Mouse (Mus musculus) left cerebral cortex, adult 2 months (tissue): ENCODE data around the gene Col16a1. TPM values are rescaled to one million over a fixed set of nuclear protein-coding genes. Genes with fewer than 3 reads are reported as not detected.
A peak's percentile ranks its signal among the peaks of the same experiment; 100 is the strongest.

Experiments
- DNase-seq, 2 experiments: peaks; one replicate each; pipeline ENCODE4 v3.0.0; 2021 to 2022; ENCODE audit warnings: low spot score in 2 of 2, mixed read lengths in 1 of 2; ENCODE audit errors: extremely low spot score in 1 of 2
- H3K27ac ChIP-seq: fragments of 200-600 bp; 2 replicates; pipeline ENCODE4 v1.8.1; 2022
- H3K4me3 ChIP-seq: fragments of 200-600 bp; 2 replicates; pipeline ENCODE4 v1.8.1; 2022
- CTCF ChIP-seq: fragments of 200-600 bp; IDR thresholded peaks from 2 replicates; pipeline ENCODE4 v1.8.1; 2022; ENCODE audit warnings: antibody characterized with exemption, mild to moderate bottlenecking, moderate library complexity
- intact Hi-C: fragments of 180-260 bp; cut with DNase I; formaldehyde crosslinking; loops from one replicate; pipeline ENCODE4 v1.15.1; 2025
- total RNA-seq, 2 experiments: library from RNA; stranded (reverse); gene quantifications; 2 replicates each; pipeline ENCODE4 v1.2.3; 2021

The Col16a1 gene
- total RNA-seq, 2 experiments from 2014 or later, result 16.2 to 20.1 TPM

DNA sequence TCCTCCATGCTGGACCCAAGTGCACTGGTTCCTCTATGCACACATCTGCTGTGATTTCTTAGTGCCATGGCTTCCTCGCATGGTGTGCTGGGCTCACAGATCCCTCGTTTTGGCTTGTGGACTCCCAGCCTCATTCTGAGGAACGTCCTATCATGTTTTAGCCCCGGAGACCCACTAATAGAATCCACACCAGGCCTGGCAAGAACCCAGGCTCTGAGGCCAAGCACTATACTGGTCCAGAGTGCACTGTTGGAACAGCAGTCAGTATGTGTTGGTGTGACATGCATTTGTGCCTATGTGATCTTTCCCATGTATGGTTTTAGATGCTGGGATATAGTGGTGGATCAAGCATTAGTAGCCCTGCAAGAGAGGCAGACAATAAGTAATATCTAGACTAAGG, 25.7 kb downstream of the Col16a1 start:
- no peak for DNase-seq
- Histone ChIP-seq H3K27ac (no peak overlapping the region), H3K4me3 (no peak overlapping the region)
- intact Hi-C loops, result no loop called here
- TF ChIP-seq CTCF, result no peak

DNA sequence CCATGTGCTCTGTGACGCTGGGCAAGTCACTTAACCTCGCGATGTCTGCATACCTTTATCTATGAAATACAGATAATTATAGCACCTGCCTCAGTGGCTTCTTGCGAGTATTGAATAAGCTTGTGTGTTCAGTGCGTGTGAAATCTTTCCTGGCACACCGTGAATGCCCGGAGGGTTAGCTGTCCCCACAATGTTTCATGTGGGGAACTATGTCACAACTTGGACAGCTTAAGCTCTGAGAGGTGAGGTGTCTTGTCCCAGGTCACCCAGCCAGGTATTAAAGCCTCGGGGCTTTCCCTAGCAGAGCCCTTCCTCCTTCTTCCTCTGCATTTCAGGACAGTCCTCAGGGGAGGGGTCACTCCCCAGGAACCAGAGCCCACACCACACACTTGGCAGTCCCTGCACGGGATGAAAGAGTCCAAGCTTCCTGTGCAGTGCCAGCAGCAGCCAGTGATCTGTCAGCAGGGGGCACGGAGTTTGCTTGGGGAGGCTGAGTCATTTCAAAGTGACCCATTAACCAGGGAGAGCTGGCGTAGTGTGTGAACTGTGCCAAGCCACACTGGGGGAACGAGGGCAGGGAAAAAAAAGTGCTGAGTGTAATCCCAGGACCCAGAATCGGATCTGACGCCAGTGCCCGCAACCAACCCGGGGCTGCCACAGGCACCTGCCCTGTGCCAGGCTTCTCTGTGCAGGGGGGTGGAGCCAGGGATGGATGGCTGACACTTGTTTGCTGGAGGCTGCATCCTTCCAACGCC, 27.3 kb downstream of the Col16a1 start:
- intact Hi-C loops, result no loop called here
- peak in 1 of 2 experiments; percentile 36 for DNase-seq
- Histone ChIP-seq H3K4me3 (no peak overlapping the region), H3K27ac (no peak overlapping the region)
- no peak for TF ChIP-seq CTCF

DNA sequence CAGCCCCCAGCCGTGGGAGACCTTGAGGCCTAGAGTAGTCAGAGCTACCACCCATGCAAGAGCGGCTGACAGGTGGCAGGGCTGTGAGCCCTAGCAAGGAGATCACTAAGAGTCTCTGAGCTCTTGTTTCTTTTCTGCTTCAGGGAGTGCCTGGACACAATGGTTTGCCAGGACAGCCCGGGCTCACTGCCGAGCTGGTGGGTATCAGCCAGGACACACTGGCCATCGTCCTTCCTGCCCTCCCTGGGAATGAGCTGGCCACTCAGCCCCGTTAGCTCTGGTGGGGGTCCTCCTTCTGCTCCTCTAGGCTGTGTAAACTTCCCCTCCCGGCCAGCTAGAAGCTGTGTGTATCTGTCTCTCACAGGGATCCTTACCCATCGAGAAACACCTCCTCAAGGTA, 29.2 kb downstream of the Col16a1 start:
- TF ChIP-seq CTCF, result no peak
- Histone ChIP-seq H3K27ac (no peak overlapping the region), H3K4me3 (no peak overlapping the region)
- intact Hi-C loops, result no loop called here
- DNase-seq, result no peak

GRCm38 (mm10) chr4:130078816-130079485, 31.3 kb downstream of the Col16a1 start:
- peak overlapping the region; percentile 40; the same call in 1 of the 2 replicates for H3K27ac ChIP-seq
- intact Hi-C loops, result no loop called here
- no peak for TF ChIP-seq CTCF
- H3K4me3 ChIP-seq, result no peak overlapping the region
- peak in 1 of 2 experiments; percentile 46 for DNase-seq

DNA sequence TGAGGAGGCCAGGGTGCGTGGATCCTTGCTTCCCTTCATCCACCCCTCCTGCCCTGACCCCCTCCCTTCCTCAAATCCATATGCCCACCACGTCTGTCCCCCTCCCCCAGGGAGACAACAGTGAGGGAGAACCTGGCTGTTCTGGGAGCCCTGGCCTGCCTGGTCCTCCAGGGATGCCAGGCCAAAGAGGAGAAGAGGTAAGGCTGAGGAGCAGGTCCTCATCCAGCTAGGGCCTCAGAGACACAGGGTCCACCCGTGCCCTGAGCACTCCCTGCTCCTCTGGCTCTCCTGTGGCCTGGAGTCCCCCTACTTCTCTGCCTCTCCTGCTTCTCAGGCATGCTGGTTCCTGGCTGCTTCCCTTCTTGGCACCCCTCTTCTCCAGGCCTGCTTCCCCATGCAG, 31.9 kb downstream of the Col16a1 start:
- intact Hi-C loops, result no loop called here
- no peak overlapping the region for H3K4me3 ChIP-seq
- TF ChIP-seq CTCF, result no peak
- no peak overlapping the region for H3K27ac ChIP-seq
- DNase-seq, result no peak

- 0 out of 2 replicates have a peak overlapping the region, but pooled peaks have one; percentile 13 for H3K27ac ChIP-seq
These were observed 33.9 kb downstream of the Col16a1 start for GRCm38 (mm10) chr4:130081345-130082190.

DNA sequence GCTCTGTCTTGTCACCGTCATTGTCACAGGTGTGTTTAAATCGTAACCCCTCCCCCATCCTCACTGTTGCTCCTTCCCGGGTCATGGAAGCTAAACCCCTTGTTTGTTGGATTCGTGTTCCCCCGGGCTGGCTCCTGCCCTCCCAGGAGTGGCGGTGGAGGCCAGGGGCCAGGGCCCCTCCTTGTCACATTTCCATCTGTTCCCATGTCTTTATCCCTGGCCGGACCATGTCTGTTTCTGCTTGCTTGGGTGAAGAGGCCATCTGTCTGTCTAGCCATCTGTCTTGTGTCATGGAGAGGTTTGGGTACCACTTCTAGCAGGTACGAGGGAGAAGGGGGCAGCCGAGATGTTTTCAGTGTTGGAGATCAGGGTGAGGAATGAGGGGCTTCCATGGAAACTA, 34.6 kb downstream of the Col16a1 start:
- intact Hi-C loops, result loop anchor here (10.0 kb wide), 1 partner anchor 297 kb away; no protein-coding TSS in a partner anchor
- 0 out of 2 replicates have a peak overlapping the region, but pooled peaks have one; percentile 13 for H3K27ac ChIP-seq
- H3K4me3 ChIP-seq, result no peak overlapping the region
- no peak for TF ChIP-seq CTCF
- no peak for DNase-seq

More at GRCm38 (mm10) chr4:130081345-130082190, 33.9 kb downstream of the Col16a1 start:
- intact Hi-C loops, result loop anchor here (10.0 kb wide), 1 partner anchor 297 kb away; no protein-coding TSS in a partner anchor
- no peak; the same call in 1 of the 2 replicates for TF ChIP-seq CTCF
- no peak overlapping the region for H3K4me3 ChIP-seq
- DNase-seq, result peak; percentile 64 to 70

DNA sequence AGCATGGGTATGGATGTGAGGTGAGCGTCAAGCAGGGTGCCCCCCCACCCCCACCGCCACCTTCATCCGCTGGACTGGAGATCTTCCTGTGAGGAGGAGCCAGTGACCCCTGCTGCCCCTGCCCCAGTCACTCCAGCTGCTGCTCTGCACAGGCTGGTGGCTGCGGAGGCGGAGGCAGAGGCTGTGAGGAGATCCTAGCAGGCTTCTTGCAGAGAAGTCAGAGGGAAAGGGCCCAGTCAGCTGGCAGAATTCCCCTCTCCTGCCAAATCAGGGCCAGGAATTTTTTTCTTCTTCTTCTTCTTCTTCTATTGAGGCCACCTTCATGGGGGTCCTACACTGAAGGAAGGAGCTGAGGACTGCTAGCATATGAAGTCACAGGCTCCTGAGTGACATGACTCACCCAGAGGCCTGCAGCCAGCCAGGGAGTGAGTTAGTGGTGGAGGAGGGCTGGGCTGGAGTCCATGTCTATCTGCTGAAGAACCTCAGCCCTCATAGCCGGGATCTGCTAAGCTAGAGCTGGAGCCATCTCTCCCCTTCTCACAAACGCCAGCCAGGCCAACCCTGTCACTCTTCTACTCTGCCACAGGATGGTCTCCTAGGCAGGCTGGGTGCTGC, 36.8 kb downstream of the Col16a1 start:
- no peak for TF ChIP-seq CTCF
- intact Hi-C loops, result loop anchor here (10.0 kb wide), 1 partner anchor 300 kb away; no protein-coding TSS in a partner anchor
- H3K4me3 ChIP-seq, result no peak overlapping the region
- peak in 1 of 2 experiments; percentile 31 for DNase-seq
- peak overlapping the region; percentile 15; the same call in 1 of the 2 replicates for H3K27ac ChIP-seq

- intact Hi-C loops, result loop anchor here (5.0 to 10.0 kb wide), 2 partner anchors 301 to 383 kb away; no protein-coding TSS in a partner anchor
- no peak overlapping the region for H3K4me3 ChIP-seq
- no peak overlapping the region for H3K27ac ChIP-seq
- no peak for DNase-seq
- no peak for TF ChIP-seq CTCF
These were observed 37.7 kb downstream of the Col16a1 start for GRCm38 (mm10) chr4:130085246-130085820.

DNA sequence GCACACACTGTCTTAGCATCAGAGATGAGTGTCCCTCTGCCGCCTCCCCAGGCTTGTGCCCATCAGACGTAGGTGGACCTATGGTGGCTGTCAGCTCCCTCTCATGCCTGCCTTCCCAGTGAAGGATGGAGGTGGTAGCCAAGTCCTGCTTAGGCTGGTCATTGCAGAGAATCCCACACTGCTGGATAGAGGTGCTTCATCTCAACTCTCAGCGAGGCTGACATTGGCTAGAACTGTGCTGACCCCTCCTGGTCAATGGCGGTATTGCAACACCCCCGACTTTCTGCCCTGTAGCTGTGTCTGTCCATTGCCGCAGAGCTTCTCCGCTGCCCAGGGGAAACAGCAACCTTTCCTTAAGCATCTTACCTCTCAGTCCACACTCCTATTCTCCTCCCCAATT, 39.7 kb downstream of the Col16a1 start:
- intact Hi-C loops, result loop anchor here (1.0 to 10.0 kb wide), 4 partner anchors 51 to 385 kb away; no protein-coding TSS in a partner anchor
- TF ChIP-seq CTCF, result peak; percentile 100

GRCm38 (mm10) chr4:130095137-130095536, 47.5 kb downstream of the Col16a1 start:
- no peak for DNase-seq
- intact Hi-C loops, result no loop called here

More for the DNA sequence above, 39.7 kb downstream of the Col16a1 start:
- no peak overlapping the region for H3K27ac ChIP-seq
- no peak overlapping the region for H3K4me3 ChIP-seq
- DNase-seq, result peak; percentile 89 to 97

More at GRCm38 (mm10) chr4:130095137-130095536, 47.5 kb downstream of the Col16a1 start:
- TF ChIP-seq CTCF, result no peak
- Histone ChIP-seq H3K27ac (no peak overlapping the region), H3K4me3 (no peak overlapping the region)
